Mouse (Mus musculus) erythroid progenitor cell, adult 5-6 weeks (primary cell): ENCODE data around the gene Klhl6. TPM values are rescaled to one million over a fixed set of nuclear protein-coding genes. Genes with fewer than 3 reads are reported as not detected.

Experiments used
- total RNA-seq, 2 experiments: library from RNA; stranded (forward) in 1 of 2; stranded (reverse) in 1 of 2; fragments of 150-400 nt in 1 of 2; fragments of 186-747, 209-891 nt in 1 of 2; gene quantifications; 2 replicates each; pipeline versions ENCODE4 v1.2.3 to v1.2.4; 2015 to 2017; ENCODE audit warnings: low replicate concordance in 2 of 2

Klhl6 gene
- total RNA-seq, 2 experiments from 2014 or later, result 11.1 to 18.4 TPM

Other genes with a start within 250 kb of the Klhl6 start
- 4.7 and 10.5 TPM in 2 replicates for gene B3gnt5, start 222.8 kb downstream of the Klhl6 start, total RNA-seq (2015; ENCODE audit: low replicate concordance)
- 3.9 and 7.1 TPM in 2 replicates for gene B3gnt5, start 222.8 kb downstream of the Klhl6 start, total RNA-seq (2017; ENCODE audit: low replicate concordance)
- gene Klhl24, start 114.5 kb upstream of the Klhl6 start, total RNA-seq (2015; ENCODE audit: low replicate concordance), result 14.4 and 14.7 TPM in 2 replicates
- 19.6 and 26.3 TPM in 2 replicates for gene Klhl24, start 114.5 kb upstream of the Klhl6 start, total RNA-seq (2017; ENCODE audit: low replicate concordance)
- gene Yeats2, start 158.0 kb upstream of the Klhl6 start, total RNA-seq (2015; ENCODE audit: low replicate concordance), result 5.9 and 9.0 TPM in 2 replicates
- 4.7 and 18.7 TPM in 2 replicates for gene Yeats2, start 158.0 kb upstream of the Klhl6 start, total RNA-seq (2017; ENCODE audit: low replicate concordance)